Mouse (Mus musculus) liver, embryonic 14.5 days (tissue): ENCODE measurements around the gene N4bp1. TPM values are rescaled to one million over a fixed set of nuclear protein-coding genes. Genes with fewer than 3 reads are reported as not detected.

ENCODE experiments used
- ATAC-seq: fragments of 200-750 bp; cut with Nextera tagmentation; 2 replicates; pipeline ENCODE4 v1.8.0; 2017; ENCODE audit warnings: moderate number of reproducible peaks, mild to moderate bottlenecking, moderate library complexity; ENCODE audit not compliant: insufficient read depth
- DNase-seq, 3 experiments: peaks; one replicate each; pipeline ENCODE4 v3.0.0-alpha.2; 2012 to 2013; ENCODE audit warnings: low read depth in 3 of 3, low spot score in 3 of 3
- H3K27ac ChIP-seq: fragments of 300-500 bp; sonication (generic); 2 replicates; pipeline ENCODE4 v1.5.1; 2014; ENCODE audit warnings: moderate library complexity, mild to moderate bottlenecking, control low read depth, inconsistent platforms
- H3K27me3 ChIP-seq: fragments of 300-500 bp; sonication (generic); 2 replicates; pipeline ENCODE4 v1.6.1; 2014; ENCODE audit warnings: mild to moderate bottlenecking, low read length, moderate library complexity; ENCODE audit not compliant: control insufficient read depth, insufficient read depth
- H3K36me3 ChIP-seq: fragments of 300-500 bp; sonication (generic); replicated peaks from 2 replicates; pipeline ENCODE4 v1.6.1; 2014; ENCODE audit warnings: low read depth; ENCODE audit not compliant: control insufficient read depth, insufficient read depth
- H3K4me1 ChIP-seq, 2 experiments: fragments of 200-500 bp in 1 of 2; fragments of 300-500 bp in 1 of 2; sonication (generic) in 1 of 2; replicated peaks; 2 replicates each; pipeline ENCODE4 v1.6.1; 2012 to 2014; ENCODE audit warnings: antibody characterized with exemption in 1 of 2, inconsistent platforms in 1 of 2, low read length in 1 of 2; ENCODE audit not compliant: control insufficient read depth in 2 of 2, insufficient read depth in 2 of 2
- H3K4me2 ChIP-seq: fragments of 300-500 bp; sonication (generic); 2 replicates; pipeline ENCODE4 v1.6.1; 2014; ENCODE audit warnings: low read depth, mild to moderate bottlenecking, control low read depth, moderate library complexity
- H3K4me3 ChIP-seq, 2 experiments: fragments of 200-500 bp in 1 of 2; fragments of 300-500 bp in 1 of 2; sonication (generic) in 1 of 2; 2 replicates each; pipeline ENCODE4 v1.5.1; 2012 to 2014; ENCODE audit warnings: low read depth in 2 of 2, low read length in 2 of 2, mild to moderate bottlenecking in 2 of 2, control low read depth in 1 of 2, inconsistent platforms in 1 of 2, moderate library complexity in 1 of 2; ENCODE audit not compliant: insufficient read depth in 1 of 2
- H3K9ac ChIP-seq: fragments of 300-500 bp; sonication (generic); replicated peaks from 2 replicates; pipeline ENCODE4 v1.6.1; 2014; ENCODE audit warnings: mild to moderate bottlenecking, control low read depth, moderate library complexity
- H3K9me3 ChIP-seq: fragments of 300-500 bp; sonication (generic); 2 replicates; pipeline ENCODE4 v1.6.1; 2016; ENCODE audit warnings: low read length, mixed read lengths; ENCODE audit not compliant: control insufficient read depth
- CTCF ChIP-seq: IDR thresholded peaks from 2 replicates; pipeline ENCODE4 v1.5.1; 2016; ENCODE audit warnings: antibody characterized with exemption, low read depth, control low read depth
- EP300 ChIP-seq: IDR thresholded peaks from 2 replicates; pipeline ENCODE4 v1.6.1; 2016; ENCODE audit warnings: antibody characterized with exemption, low read depth
- WGBS: fragments of 180-500 bp; shearing (Covaris S2); extraction: QIAGEN DNeasy Blood & Tissue Kit; methylation state at CpG from one replicate; pipeline ENCODE4 v1.1.7; 2014; ENCODE audit not compliant: insufficient replicate concordance; 5-methylcytosine and 5-hydroxymethylcytosine counted together
- polyA plus RNA-seq, 2 experiments: library from polyadenylated mRNA; depleted of rRNA in 1 of 2; stranded (reverse) in 1 of 2; unstranded in 1 of 2; fragments of >200 nt; fragmentation: Nextera tagmentation in 1 of 2; extraction: Ambion mirVana in 1 of 2; gene quantifications; 2 replicates each; pipeline versions ENCODE4 v1.2.1 to v1.2.3; 2012 to 2014

N4bp1 gene
- polyA plus RNA-seq, 2 experiments = 2.1 to 3.1 TPM

GRCm38 (mm10) chr8:86825674-86826448, 59.2 kb downstream of the N4bp1 start:
- Histone ChIP-seq H3K4me1 (peaks cover 11 to 32% of the 10 kb centered on the region in 2 experiments), H3K36me3 (no peaks in the 10 kb centered on the region), H3K9ac (0 out of 2 replicates have a peak overlapping the region, but pooled peaks have one; percentile 4), H3K27ac (peak overlapping the region; percentile 28; the same call in 1 of the 2 replicates), H3K9me3 (no peaks in the 10 kb centered on the region), H3K4me3 (no peak overlapping the region), H3K27me3 (no peaks in the 10 kb centered on the region), H3K4me2 (peak overlapping the region; percentile 34)
- 56% methylated on average over 9 of the region's 9 CpGs for WGBS
- TF ChIP-seq EP300 (no peak), CTCF (no peak)
- ATAC-seq (peak; percentile 81), DNase-seq (peak in 2 of 3 experiments; percentile 17 to 22)

- H3K9ac ChIP-seq = no peak overlapping the region
- ATAC-seq = no peak
- H3K4me2 ChIP-seq = no peak overlapping the region
- H3K9me3 ChIP-seq = no peaks in the 10 kb centered on the region
- H3K27me3 ChIP-seq = no peaks in the 10 kb centered on the region
- no peaks in the 10 kb centered on the region for H3K36me3 ChIP-seq
- TF ChIP-seq CTCF (no peak), EP300 (no peak)
- 60% methylated on average over 4 of the region's 4 CpGs for WGBS
- H3K4me1 ChIP-seq = peaks cover 11 to 33% of the 10 kb centered on the region in 2 experiments
- H3K4me3 ChIP-seq = no peak overlapping the region
- DNase-seq = no peak
- H3K27ac ChIP-seq = no peak overlapping the region
These were observed 60.3 kb downstream of the N4bp1 start for GRCm38 (mm10) chr8:86824735-86825134.

DNA sequence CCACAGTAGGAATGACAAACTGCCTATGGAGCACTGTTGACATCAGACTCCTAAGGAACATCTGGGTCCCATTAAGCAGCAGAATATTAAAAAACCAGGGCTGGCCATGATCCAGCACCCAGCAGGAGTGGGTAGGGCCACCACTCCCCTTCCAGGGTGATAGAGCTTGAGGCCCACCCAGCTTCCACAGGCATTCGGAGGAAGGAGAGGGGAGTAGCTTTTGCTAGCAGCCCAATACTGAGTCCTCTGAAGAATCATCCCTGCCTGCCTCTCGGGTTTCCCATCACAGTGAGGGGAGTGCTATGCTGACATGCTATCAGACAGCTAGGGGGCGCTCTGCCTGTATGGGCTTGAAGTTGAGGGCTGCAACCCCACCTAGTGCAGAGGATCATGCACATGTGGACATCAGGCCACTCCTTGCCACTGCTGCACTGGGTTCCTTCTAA, 64.3 kb downstream of the N4bp1 start:
- DNase-seq (peak in 2 of 3 experiments; percentile 24 to 26), ATAC-seq (peak; percentile 71)
- Histone ChIP-seq H3K27ac (no peak overlapping the region), H3K9me3 (no peaks in the 10 kb centered on the region), H3K4me1 (peaks cover 0 to 11% of the 10 kb centered on the region in 2 experiments; a peak in 2 of 4 replicates), H3K4me3 (no peak overlapping the region), H3K9ac (no peak overlapping the region), H3K36me3 (no peaks in the 10 kb centered on the region), H3K4me2 (no peak overlapping the region), H3K27me3 (no peaks in the 10 kb centered on the region)
- TF ChIP-seq EP300 = no peak
- TF ChIP-seq CTCF = peak; percentile 91
- WGBS = 20% methylated on average over 3 of the region's 3 CpGs

- whole genome bisulfite sequencing = 45% methylated on average over 2 of the region's 2 CpGs
- Histone ChIP-seq H3K4me1 (peaks cover 0 to 7% of the 10 kb centered on the region in 2 experiments; a peak in 1 of 4 replicates), H3K27ac (no peak overlapping the region), H3K9me3 (no peaks in the 10 kb centered on the region), H3K4me2 (no peak overlapping the region), H3K36me3 (no peaks in the 10 kb centered on the region), H3K4me3 (no peak overlapping the region), H3K27me3 (no peaks in the 10 kb centered on the region), H3K9ac (no peak overlapping the region)
- TF ChIP-seq CTCF (no peak), EP300 (no peak)
- DNase-seq (no peak), ATAC-seq (0 out of 2 replicates have a peak, but pooled peaks have one; percentile 6)
These were observed 64.8 kb downstream of the N4bp1 start for GRCm38 (mm10) chr8:86820186-86820755.

DNA sequence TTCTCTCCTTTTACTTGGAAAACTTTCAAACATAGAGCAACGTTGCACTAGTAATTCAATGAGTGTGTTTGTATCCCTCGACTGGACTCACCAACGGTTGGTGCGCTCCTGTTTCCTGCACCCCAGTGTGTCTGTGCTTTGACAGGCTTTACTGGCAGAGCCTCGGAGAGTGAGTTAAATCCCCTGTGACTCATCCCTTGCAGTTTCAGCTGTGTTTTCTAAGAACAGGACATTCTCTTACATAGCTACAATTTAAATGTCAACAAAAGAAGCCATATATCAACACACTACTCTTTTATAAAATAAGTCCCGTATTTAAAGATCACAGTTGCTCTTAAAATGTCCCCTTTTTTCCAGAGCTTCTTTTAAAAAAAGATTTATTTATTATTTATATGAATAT, 65.6 kb downstream of the N4bp1 start:
- Histone ChIP-seq H3K27me3 (no peaks in the 10 kb centered on the region), H3K9me3 (no peaks in the 10 kb centered on the region), H3K4me3 (no peak overlapping the region), H3K9ac (no peak overlapping the region), H3K36me3 (no peaks in the 10 kb centered on the region), H3K27ac (no peak overlapping the region), H3K4me1 (peaks cover 0 to 7% of the 10 kb centered on the region in 2 experiments; a peak in 1 of 4 replicates), H3K4me2 (no peak overlapping the region)
- ATAC-seq (no peak), DNase-seq (no peak)
- WGBS = 57% methylated on average over 6 of the region's 6 CpGs
- TF ChIP-seq EP300 = no peak
- TF ChIP-seq CTCF = no peak
